Mouse (Mus musculus) CH12.LX (cell line): ENCODE results near the gene Soga1.

Experiments
- CHD2 ChIP-seq: IDR thresholded peaks from 2 replicates; pipeline ENCODE4 v1.6.1; 2011; ENCODE audit warnings: low read length, improper control_type of control experiment
- CTCF ChIP-seq, 2 experiments: IDR thresholded peaks in 1 of 2; conservative IDR thresholded peaks in 1 of 2; 2 replicates each; pipeline ENCODE4 v1.5.1; 2011 to 2012; ENCODE audit warnings: low read depth in 2 of 2, low read length in 2 of 2, improper control_type of control experiment in 1 of 2, inconsistent platforms in 1 of 2, mild to moderate bottlenecking in 1 of 2, moderate library complexity in 1 of 2
- EP300 ChIP-seq: IDR thresholded peaks from 2 replicates; pipeline ENCODE4 v1.6.1; 2011; ENCODE audit warnings: low read length, improper control_type of control experiment
- MAFK ChIP-seq: IDR thresholded peaks from 2 replicates; pipeline ENCODE4 v1.6.1; 2011; ENCODE audit warnings: low read length, improper control_type of control experiment; ENCODE audit not compliant: insufficient replicate concordance
- MYC ChIP-seq: IDR thresholded peaks from 2 replicates; pipeline ENCODE4 v1.6.1; 2011; ENCODE audit warnings: low read depth, mild to moderate bottlenecking, improper control_type of control experiment, low read length
- POLR2A ChIP-seq: IDR thresholded peaks from 2 replicates; pipeline ENCODE4 v1.6.1; 2011; ENCODE audit warnings: low read depth, mild to moderate bottlenecking, improper control_type of control experiment, low read length
- SMC3 ChIP-seq: IDR thresholded peaks from 2 replicates; pipeline ENCODE4 v1.6.1; 2011; ENCODE audit warnings: low read depth, low read length, improper control_type of control experiment
- USF1 ChIP-seq: IDR thresholded peaks from 2 replicates; pipeline ENCODE4 v1.6.1; 2014; ENCODE audit warnings: low read depth, mild to moderate bottlenecking, inconsistent platforms, low read length, improper control_type of control experiment
- USF2 ChIP-seq: conservative IDR thresholded peaks from 2 replicates; pipeline ENCODE4 v1.6.1; 2011; ENCODE audit warnings: low read depth, low read length, improper control_type of control experiment
- ZC3H11A ChIP-seq: IDR thresholded peaks from 2 replicates; pipeline ENCODE4 v1.6.1; 2012; ENCODE audit warnings: low read depth, mild to moderate bottlenecking, inconsistent platforms, low read length, improper control_type of control experiment
- ZKSCAN1 ChIP-seq: IDR thresholded peaks from 2 replicates; pipeline ENCODE4 v1.6.1; 2012; ENCODE audit warnings: low read depth, inconsistent platforms, low read length, improper control_type of control experiment, borderline replicate concordance

- TF ChIP-seq ZKSCAN1 (no peak), CTCF (conservative IDR thresholded peaks at IDR 0.05 in 1 of 2, IDR thresholded peaks at IDR 0.05 in 1 of 2; ENCODE audit: low read depth in 2 of 2, low read length in 2 of 2) (peak; percentile 65 to 89), POLR2A (no peak), EP300 (no peak), MYC (no peak), MAFK (no peak), USF1 (no peak), SMC3 (peak; percentile 87), CHD2 (no peak), USF2 (no peak), ZC3H11A (peak; percentile 26; the same call in 1 of the 2 replicates)
Measured at GRCm38 (mm10) chr2:157030804-157031203, 48.2 kb downstream of the Soga1 start.
